Mouse (Mus musculus): ENCODE measurements around the gene Mau2.
"Not testable (repeated sequence)": the region's sequence is repeated elsewhere in the genome, so short reads cannot be mapped to it uniquely, and the experiment has no call there.

The Mau2 gene

GRCm38 (mm10) chr8:70023596-70023995 lies 18.9 kb downstream of the Mau2 start:
- DNase-seq (ENCODE audit: low read depth): no peak

- no peak for DNase-seq (ENCODE audit: low read depth)
Measured at GRCm38 (mm10) chr8:70015017-70015416, 27.5 kb downstream of the Mau2 start.

- peak; percentile 32 for DNase-seq (ENCODE audit: low read depth)
Measured at GRCm38 (mm10) chr8:70012763-70013162, 29.8 kb downstream of the Mau2 start.

- no peak for DNase-seq (ENCODE audit: low read depth)
Measured at GRCm38 (mm10) chr8:70012350-70012749, 30.2 kb downstream of the Mau2 start.

GRCm38 (mm10) chr8:70010796-70011195 lies 31.7 kb downstream of the Mau2 start:
- DNase-seq (ENCODE audit: low read depth): not testable (repeated sequence)

GRCm38 (mm10) chr8:70005178-70005577 lies 37.4 kb downstream of the Mau2 start:
- no peak for DNase-seq (ENCODE audit: low read depth)

- DNase-seq (ENCODE audit: low read depth): no peak
Measured at GRCm38 (mm10) chr8:70004345-70004744, 38.2 kb downstream of the Mau2 start.

- DNase-seq (ENCODE audit: low read depth): peak; percentile 80
Measured at GRCm38 (mm10) chr8:70003204-70003657, 39.3 kb downstream of the Mau2 start.

- peak; percentile 31 for DNase-seq (ENCODE audit: low read depth)
Measured at GRCm38 (mm10) chr8:70001892-70002191, 40.7 kb downstream of the Mau2 start.

- peak; percentile 83 for DNase-seq (ENCODE audit: low read depth)
Measured at GRCm38 (mm10) chr8:70001176-70001891, 41.2 kb downstream of the Mau2 start.

- no peak for DNase-seq (ENCODE audit: low read depth)
Measured at GRCm38 (mm10) chr8:70000226-70000625, 42.3 kb downstream of the Mau2 start.

GRCm38 (mm10) chr8:69999236-69999635 lies 43.3 kb downstream of the Mau2 start:
- DNase-seq (ENCODE audit: low read depth): no peak

- no peak for DNase-seq (ENCODE audit: low read depth)
Measured at GRCm38 (mm10) chr8:69998706-69999105, 43.8 kb downstream of the Mau2 start.

GRCm38 (mm10) chr8:69996589-69997285 lies 45.8 kb downstream of the Mau2 start:
- no peak for DNase-seq (ENCODE audit: low read depth)

GRCm38 (mm10) chr8:69995776-69996588 lies 46.6 kb downstream of the Mau2 start, which contains the start of gene Gatad2a:
TSS of gene Gatad2a (minus strand) at chr8:69996384.
- DNase-seq (ENCODE audit: low read depth): peak; percentile 99

GRCm38 (mm10) chr8:69995422-69995775 lies 47.1 kb downstream of the Mau2 start:
- DNase-seq (ENCODE audit: low read depth): no peak

- not testable (repeated sequence) for DNase-seq (ENCODE audit: low read depth)
Measured at GRCm38 (mm10) chr8:69988936-69989335, 53.6 kb downstream of the Mau2 start.

- no peak for DNase-seq (ENCODE audit: low read depth)
Measured at GRCm38 (mm10) chr8:69987744-69988143, 54.8 kb downstream of the Mau2 start.

- peak; percentile 70 for DNase-seq (ENCODE audit: low read depth)
Measured at GRCm38 (mm10) chr8:69984876-69985553, 57.5 kb downstream of the Mau2 start.

- DNase-seq (ENCODE audit: low read depth): no peak
Measured at GRCm38 (mm10) chr8:69978456-69978855, 64.1 kb downstream of the Mau2 start.

GRCm38 (mm10) chr8:69974806-69975205 lies 67.7 kb downstream of the Mau2 start:
- no peak for DNase-seq (ENCODE audit: low read depth)

GRCm38 (mm10) chr8:69974194-69974614 lies 68.3 kb downstream of the Mau2 start:
- peak; percentile 96 for DNase-seq (ENCODE audit: low read depth)

Measured in induced T-regulatory cell, adult 2 months (primary cell).